Mouse (Mus musculus): ENCODE results near the gene Pla2g2c.

- no peak for TF ChIP-seq EP300 (IDR thresholded peaks at IDR 0.05; ENCODE audit: low read depth)
- TF ChIP-seq CTCF (IDR thresholded peaks at IDR 0.05; ENCODE audit: low read depth), result no peak
Measured at GRCm38 (mm10) chr4:138745884-138746283, 21.3 kb downstream of the Pla2g2c start.
